Mouse (Mus musculus) hindbrain, embryonic 14.5 days (tissue): ENCODE data around the gene Dpm1. TPM values are rescaled to one million over a fixed set of nuclear protein-coding genes. Genes with fewer than 3 reads are reported as not detected.

Experiments
- ATAC-seq: fragments of 200-750 bp; cut with Nextera tagmentation; 2 replicates; pipeline ENCODE4 v1.8.0; 2017; ENCODE audit warnings: moderate number of reproducible peaks, mild to moderate bottlenecking, moderate TSS enrichment, moderate library complexity; ENCODE audit not compliant: low FRiP score
- DNase-seq: peaks from one replicate; pipeline ENCODE4 v3.0.0-alpha.2; 2015; ENCODE audit warnings: low spot score
- H3K27ac ChIP-seq: fragments of 300-500 bp; sonication (generic); 2 replicates; pipeline ENCODE4 v1.5.1; 2014; ENCODE audit warnings: mild to moderate bottlenecking, moderate library complexity
- H3K27me3 ChIP-seq: fragments of 300-500 bp; sonication (generic); 2 replicates; pipeline ENCODE4 v1.6.1; 2014; ENCODE audit warnings: mild to moderate bottlenecking, low read length, mixed read lengths; ENCODE audit not compliant: control insufficient read depth, insufficient read depth
- H3K36me3 ChIP-seq: fragments of 300-500 bp; sonication (generic); replicated peaks from 2 replicates; pipeline ENCODE4 v1.6.1; 2014; ENCODE audit not compliant: control insufficient read depth, insufficient read depth
- H3K4me1 ChIP-seq: fragments of 300-500 bp; sonication (generic); replicated peaks from 2 replicates; pipeline ENCODE4 v1.6.1; 2014; ENCODE audit warnings: antibody characterized with exemption, low read length, mixed read lengths; ENCODE audit not compliant: control insufficient read depth, insufficient read depth
- H3K4me2 ChIP-seq: fragments of 300-500 bp; sonication (generic); replicated peaks from 2 replicates; pipeline ENCODE4 v1.6.1; 2014; ENCODE audit warnings: mild to moderate bottlenecking, moderate library complexity
- H3K4me3 ChIP-seq: fragments of 300-500 bp; sonication (generic); replicated peaks from 2 replicates; pipeline ENCODE4 v1.5.1; 2014; ENCODE audit warnings: mild to moderate bottlenecking, low read length
- H3K9ac ChIP-seq: fragments of 300-500 bp; sonication (generic); 2 replicates; pipeline ENCODE4 v1.6.1; 2014
- H3K9me3 ChIP-seq: fragments of 300-500 bp; sonication (generic); 2 replicates; pipeline ENCODE4 v1.6.1; 2016; ENCODE audit warnings: low read length; ENCODE audit not compliant: control insufficient read depth
- WGBS: fragments of 180-500 bp; shearing (Covaris S2); extraction: QIAGEN DNeasy Blood & Tissue Kit; methylation state at CpG from one replicate; pipeline ENCODE4 v1.1.7; 2014; 5-methylcytosine and 5-hydroxymethylcytosine counted together
- polyA plus RNA-seq: library from polyadenylated mRNA; unstranded; fragments of >200 nt; fragmentation: Nextera tagmentation; extraction: Ambion mirVana; gene quantifications from 2 replicates; pipeline ENCODE4 v1.2.1, GENCODE M21; 2014

Dpm1 gene
- 58.7 and 60.1 TPM in 2 replicates for polyA plus RNA-seq

GRCm38 (mm10) chr2:168230026-168230728 lies at the start of gene Dpm1, which contains the start of the genes Gm20716 and Mocs3:
Gene Dpm1 (minus strand): TSS chr2:168230591.
Gene Gm20716 (minus strand): TSS chr2:168230364.
Gene Mocs3 (plus strand): TSS chr2:168230622.
- Histone ChIP-seq H3K36me3 (peaks cover 25% of the 10 kb centered on the region), H3K4me2 (peak within 1 kb of the TSS; percentile 98), H3K27ac (peak within 1 kb of the TSS; percentile 98), H3K4me1 (peaks cover 28% of the 10 kb centered on the region), H3K9ac (peak within 1 kb of the TSS; percentile 82), H3K27me3 (no peaks in the 10 kb centered on the region), H3K9me3 (no peaks in the 10 kb centered on the region), H3K4me3 (peak within 1 kb of the TSS; percentile 97)
- ATAC-seq (peak; percentile 89), DNase-seq (peak; percentile 85)
- under 1% methylated on average over 73 of the region's 73 CpGs for whole genome bisulfite sequencing

- H3K36me3 ChIP-seq = no peaks in the 10 kb centered on the region
- H3K4me3 ChIP-seq = no peak overlapping the region
- H3K9me3 ChIP-seq = no peaks in the 10 kb centered on the region
- no peak overlapping the region for H3K9ac ChIP-seq
- H3K4me1 ChIP-seq = no peaks in the 10 kb centered on the region
- no peak overlapping the region for H3K4me2 ChIP-seq
- DNase-seq = peak; percentile 73
- ATAC-seq = no peak
- 7% methylated on average over 11 of the region's 11 CpGs for WGBS
- no peak overlapping the region for H3K27ac ChIP-seq
- peaks cover 16% of the 10 kb centered on the region for H3K27me3 ChIP-seq
Measured at GRCm38 (mm10) chr2:168274374-168274935, 44.1 kb upstream of the Dpm1 start.

GRCm38 (mm10) chr2:168273387-168273786 lies 43.0 kb upstream of the Dpm1 start:
- Histone ChIP-seq H3K4me2 (no peak overlapping the region), H3K4me3 (no peak overlapping the region), H3K27ac (no peak overlapping the region), H3K27me3 (peaks cover 7% of the 10 kb centered on the region; the same call in 1 of the 2 replicates), H3K36me3 (no peaks in the 10 kb centered on the region), H3K4me1 (no peaks in the 10 kb centered on the region), H3K9ac (no peak overlapping the region), H3K9me3 (no peaks in the 10 kb centered on the region)
- WGBS = 53% methylated on average over 9 of the region's 9 CpGs
- ATAC-seq (no peak), DNase-seq (no peak)

- 43% methylated on average over 7 of the region's 7 CpGs for WGBS
- DNase-seq (no peak), ATAC-seq (no peak)
- no peaks in the 10 kb centered on the region for H3K4me1 ChIP-seq
- no peak overlapping the region for H3K4me2 ChIP-seq
- no peak overlapping the region for H3K27ac ChIP-seq
- no peaks in the 10 kb centered on the region for H3K27me3 ChIP-seq
- no peak overlapping the region for H3K9ac ChIP-seq
- H3K4me3 ChIP-seq = no peak overlapping the region
- no peaks in the 10 kb centered on the region for H3K36me3 ChIP-seq
- no peaks in the 10 kb centered on the region for H3K9me3 ChIP-seq
Measured at GRCm38 (mm10) chr2:168268033-168268432, 37.6 kb upstream of the Dpm1 start.

GRCm38 (mm10) chr2:168260900-168261299 lies 30.5 kb upstream of the Dpm1 start:
- H3K36me3 ChIP-seq = no peaks in the 10 kb centered on the region
- DNase-seq (no peak), ATAC-seq (no peak)
- H3K4me3 ChIP-seq = no peak overlapping the region
- H3K27ac ChIP-seq = no peak overlapping the region
- H3K4me2 ChIP-seq = no peak overlapping the region
- H3K9ac ChIP-seq = no peak overlapping the region
- no peaks in the 10 kb centered on the region for H3K9me3 ChIP-seq
- WGBS = 96% methylated on average over 10 of the region's 10 CpGs
- no peaks in the 10 kb centered on the region for H3K4me1 ChIP-seq
- H3K27me3 ChIP-seq = no peaks in the 10 kb centered on the region

GRCm38 (mm10) chr2:168260124-168260523 lies 29.7 kb upstream of the Dpm1 start:
- 80% methylated on average over 3 of the region's 3 CpGs for WGBS
- Histone ChIP-seq H3K36me3 (no peaks in the 10 kb centered on the region), H3K27ac (no peak overlapping the region), H3K4me2 (no peak overlapping the region), H3K9ac (no peak overlapping the region), H3K4me1 (no peaks in the 10 kb centered on the region), H3K9me3 (no peaks in the 10 kb centered on the region), H3K4me3 (no peak overlapping the region), H3K27me3 (no peaks in the 10 kb centered on the region)
- ATAC-seq (no peak), DNase-seq (no peak)

GRCm38 (mm10) chr2:168259046-168259445 lies 28.7 kb upstream of the Dpm1 start:
- 92% methylated on average over 8 of the region's 8 CpGs for WGBS
- Histone ChIP-seq H3K4me2 (no peak overlapping the region), H3K27ac (no peak overlapping the region), H3K4me1 (no peaks in the 10 kb centered on the region), H3K36me3 (no peaks in the 10 kb centered on the region), H3K9ac (no peak overlapping the region), H3K4me3 (no peak overlapping the region), H3K27me3 (no peaks in the 10 kb centered on the region), H3K9me3 (no peaks in the 10 kb centered on the region)
- no peak for DNase-seq
- no peak for ATAC-seq

- ATAC-seq = no peak
Measured at GRCm38 (mm10) chr2:168257188-168257587, 26.8 kb upstream of the Dpm1 start.

GRCm38 (mm10) chr2:168256506-168256905 lies 26.1 kb upstream of the Dpm1 start:
- Histone ChIP-seq H3K27ac (no peak overlapping the region), H3K4me1 (no peaks in the 10 kb centered on the region), H3K9me3 (no peaks in the 10 kb centered on the region), H3K36me3 (no peaks in the 10 kb centered on the region), H3K4me2 (no peak overlapping the region), H3K27me3 (no peaks in the 10 kb centered on the region), H3K9ac (no peak overlapping the region), H3K4me3 (no peak overlapping the region)
- WGBS = 82% methylated on average over 3 of the region's 3 CpGs
- no peak for DNase-seq
- ATAC-seq = no peak

More at GRCm38 (mm10) chr2:168257188-168257587, 26.8 kb upstream of the Dpm1 start:
- 92% methylated on average over 4 of the region's 4 CpGs for WGBS
- H3K9me3 ChIP-seq = no peaks in the 10 kb centered on the region
- no peaks in the 10 kb centered on the region for H3K4me1 ChIP-seq
- H3K27me3 ChIP-seq = no peaks in the 10 kb centered on the region
- no peak overlapping the region for H3K4me3 ChIP-seq
- no peak overlapping the region for H3K27ac ChIP-seq
- H3K4me2 ChIP-seq = no peak overlapping the region
- H3K9ac ChIP-seq = no peak overlapping the region
- no peaks in the 10 kb centered on the region for H3K36me3 ChIP-seq
- no peak for DNase-seq
